7 mouse cellular contexts compared by ENCODE assay signal in the genomic region with DNA sequence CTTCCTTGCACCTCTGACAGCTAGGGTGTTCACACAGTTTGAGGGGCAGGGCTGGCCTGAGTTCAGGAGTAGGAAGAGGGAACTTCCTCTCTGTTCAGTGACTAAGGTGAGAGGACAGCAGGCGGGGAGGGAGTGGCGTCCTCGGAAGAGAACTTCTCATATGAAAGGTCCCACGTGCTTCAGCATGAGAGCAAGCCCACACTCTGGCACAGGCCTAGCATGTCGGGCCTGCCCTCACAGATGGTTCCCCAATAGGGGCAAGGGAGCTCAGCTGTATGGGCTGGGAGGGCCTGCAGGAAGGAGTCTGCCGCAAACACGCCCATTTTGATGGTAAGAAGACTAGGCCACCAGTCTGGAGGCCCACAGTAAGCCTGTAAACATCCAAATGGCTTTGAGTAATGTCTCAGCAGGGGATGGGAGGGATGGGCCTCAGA. TPM values are rescaled to one million over a fixed set of nuclear protein-coding genes. Genes with fewer than 3 reads are reported as not detected.
DNase-seq lines count a peak whose midpoint lies in the region; ATAC-seq and TF ChIP-seq lines count a peak whose summit lies in the region.

No protein-coding gene starts in this region.

- peak in 1 of 2 experiments; percentile 41 for DNase-seq in layer of hippocampus, adult 2 months (ENCODE audit: low spot score in 2 of 2)
- DNase-seq in layer of hippocampus, postnatal 36 days: no peak
- DNase-seq in c-Kit-positive CD71-negative TER-119-negative erythroid progenitor cells, embryonic 14.5 days (ENCODE audit: low read depth): peak; percentile 70
- DNase-seq in kidney, postnatal 0 days (ENCODE audit: low spot score): no peak
- peak; percentile 91 for DNase-seq in thymus, postnatal 0 days (ENCODE audit: low spot score)
- no peak for DNase-seq in testis, postnatal 10 days (ENCODE audit: low spot score)

- peak overlapping the region; percentile 97; the same call in 1 of the 2 replicates for H3K27ac ChIP-seq in layer of hippocampus, adult 2 months
- H3K27ac ChIP-seq in kidney, postnatal 0 days: peak overlapping the region; percentile 31

- 0 out of 2 replicates have a peak overlapping the region, but pooled peaks have one; percentile 35 for H3K9ac ChIP-seq in kidney, postnatal 0 days (ENCODE audit: low read depth, low read length)

- no peak for TF ChIP-seq CTCF in layer of hippocampus, adult 2 months (conservative IDR thresholded peaks at IDR 0.05)
- no peak for TF ChIP-seq CTCF in kidney, postnatal 0 days (IDR thresholded peaks at IDR 0.05; ENCODE audit: low read depth)

- no peak overlapping the region for H3K4me2 ChIP-seq in kidney, postnatal 0 days (ENCODE audit: low read length)

- WGBS in kidney, postnatal 0 days: 49% methylated on average over 7 of the region's 7 CpGs

- H3K4me3 ChIP-seq in layer of hippocampus, adult 2 months: no peak overlapping the region
- H3K4me3 ChIP-seq in kidney, postnatal 0 days (replicated peaks; ENCODE audit: low read depth, low read length): no peak overlapping the region
- peak overlapping the region; percentile 89 for H3K4me3 ChIP-seq in megakaryocyte, embryonic 14.5 days (replicated peaks)

- H3K4me1 ChIP-seq in kidney, postnatal 0 days (replicated peaks; ENCODE audit: insufficient read depth, low read length): peaks cover 52% of the 10 kb centered on the region
- peaks cover 99% of the 10 kb centered on the region for H3K4me1 ChIP-seq in megakaryocyte, embryonic 14.5 days

- H3K36me3 ChIP-seq in kidney, postnatal 0 days (ENCODE audit: insufficient read depth, low read length): no peaks in the 10 kb centered on the region
- H3K36me3 ChIP-seq in megakaryocyte, embryonic 14.5 days (replicated peaks; ENCODE audit: low read length): peaks cover 52% of the 10 kb centered on the region

- H3K9me3 ChIP-seq in kidney, postnatal 0 days (replicated peaks; ENCODE audit: low read length): no peaks in the 10 kb centered on the region
- H3K9me3 ChIP-seq in megakaryocyte, embryonic 14.5 days: no peaks in the 10 kb centered on the region

- no peak for ATAC-seq in kidney, postnatal 0 days (replicated peaks; ENCODE audit: low FRiP score, low read depth)

- no peaks in the 10 kb centered on the region for H3K27me3 ChIP-seq in kidney, postnatal 0 days (ENCODE audit: insufficient read depth, low read length)
- H3K27me3 ChIP-seq in megakaryocyte, embryonic 14.5 days (replicated peaks): no peaks in the 10 kb centered on the region

RNA-seq across cellular contexts. Expression of a gene that starts 5.7 kb away (rescaled TPM):
- 100 to 1,000 TPM; 181 to 201 TPM for total RNA-seq in layer of hippocampus, adult 2 months (2021)
- total RNA-seq in layer of hippocampus, postnatal 36 days (2021): 100 to 1,000 TPM; 195 to 208 TPM
- 12.8 and 14.4 TPM in 2 replicates for polyA plus RNA-seq in kidney, postnatal 0 days (2015; fragmentation: Nextera tagmentation; extraction: Ambion mirVana)
- polyA plus RNA-seq in megakaryocyte, embryonic 14.5 days (2012; ENCODE audit: insufficient read depth, low replicate concordance): 265 and 541 TPM in 2 replicates
- 64.3 and 81.3 TPM in 2 replicates for polyA plus RNA-seq in thymus, postnatal 0 days (2015; fragmentation: Nextera tagmentation; extraction: Ambion mirVana)

RNA-seq across cellular contexts. Expression of a gene that starts 17.4 kb away (rescaled TPM):
- total RNA-seq in layer of hippocampus, adult 2 months (2021): 10 to 100 TPM; 63.4 to 70.7 TPM
- 10 to 100 TPM; 65.2 to 66.9 TPM for total RNA-seq in layer of hippocampus, postnatal 36 days (2021)
- 3.9 and 5.4 TPM in 2 replicates for polyA plus RNA-seq in kidney, postnatal 0 days (2015; fragmentation: Nextera tagmentation; extraction: Ambion mirVana)
- 5.6 TPM in 1 of 2 replicates, not detected in the other for polyA plus RNA-seq in megakaryocyte, embryonic 14.5 days (2012; ENCODE audit: insufficient read depth, low replicate concordance)
- 9.8 and 12.2 TPM in 2 replicates for polyA plus RNA-seq in thymus, postnatal 0 days (2015; fragmentation: Nextera tagmentation; extraction: Ambion mirVana)

RNA-seq across cellular contexts. Expression of a gene that starts 31.3 kb away (rescaled TPM):
- total RNA-seq in layer of hippocampus, adult 2 months (2021): 10 to 100 TPM; 57.5 to 58.7 TPM
- 10 to 100 TPM; 53.4 to 59.5 TPM for total RNA-seq in layer of hippocampus, postnatal 36 days (2021)
- 15.6 and 18.8 TPM in 2 replicates for polyA plus RNA-seq in kidney, postnatal 0 days (2015; fragmentation: Nextera tagmentation; extraction: Ambion mirVana)
- polyA plus RNA-seq in megakaryocyte, embryonic 14.5 days (2012; ENCODE audit: insufficient read depth, low replicate concordance): 16.5 and 28.6 TPM in 2 replicates
- 9.4 and 10.1 TPM in 2 replicates for polyA plus RNA-seq in thymus, postnatal 0 days (2015; fragmentation: Nextera tagmentation; extraction: Ambion mirVana)

Comparison
In these comparisons a context has a peak if more than half of its experiments do, and no peak if none do; other contexts are left out.
1. DNase-seq: peak in c-Kit-positive CD71-negative TER-119-negative erythroid progenitor cells, embryonic 14.5 days (single experiment) and thymus, postnatal 0 days (single experiment); none in layer of hippocampus, postnatal 36 days (0 of 2), kidney, postnatal 0 days (single experiment) and testis, postnatal 10 days (single experiment).